Comparison of ENCODE assay signal across 21 mouse cellular contexts in genomic region chr6:12262641-12263400, GRCm38 (mm10).
DNase-seq lines count a peak whose midpoint lies in the region; ATAC-seq and TF ChIP-seq lines count a peak whose summit lies in the region.
"Had no signal": no experiment of that assay in that cellular context is flagged by ENCODE, and none has a peak within 500 bp of the region (broad histone marks: within the 10 kb centered on the region; RNA-seq: fewer than 3 reads in every experiment).

No protein-coding gene starts in this region.

- WGBS in lung, postnatal 0 days: 73% methylated on average over 15 of the region's 15 CpGs
- WGBS in intestine, embryonic 16.5 days: 78% methylated on average over 15 of the region's 15 CpGs

- 0 out of 2 replicates have a peak, but pooled peaks have one; percentile 13 for TF ChIP-seq CTCF in layer of hippocampus, adult 2 months (conservative IDR thresholded peaks at IDR 0.05)
- no peak for TF ChIP-seq CTCF in lung, postnatal 0 days (IDR thresholded peaks at IDR 0.05)

- H3K9ac ChIP-seq in lung, postnatal 0 days (replicated peaks; ENCODE audit: low read depth): no peak overlapping the region
- H3K9ac ChIP-seq in intestine, embryonic 16.5 days (ENCODE audit: low read depth, low read length): no peak overlapping the region
- H3K9ac ChIP-seq: embryonic facial prominence, embryonic 15.5 days; forebrain, embryonic 13.5 days; heart, embryonic 15.5 days; hindbrain, embryonic 12.5 days; intestine, embryonic 15.5 days; liver, embryonic 12.5 days; lung, embryonic 15.5 days; neural tube, embryonic 12.5 days had no signal

- no peak for TF ChIP-seq EP300 in lung, postnatal 0 days (IDR thresholded peaks at IDR 0.05)

- H3K27me3 ChIP-seq in lung, postnatal 0 days (replicated peaks; ENCODE audit: insufficient read depth, low read length): no peaks in the 10 kb centered on the region
- H3K27me3 ChIP-seq in intestine, embryonic 16.5 days (replicated peaks; ENCODE audit: control insufficient read depth, insufficient read depth, low read length): no peaks in the 10 kb centered on the region
- H3K27me3 ChIP-seq: embryonic facial prominence, embryonic 15.5 days; forebrain, embryonic 13.5 days; heart, embryonic 15.5 days; hindbrain, embryonic 12.5 days; intestine, embryonic 15.5 days; liver, embryonic 12.5 days; lung, embryonic 15.5 days; neural tube, embryonic 12.5 days had no signal

- no peaks in the 10 kb centered on the region for H3K9me3 ChIP-seq in lung, postnatal 0 days (ENCODE audit: low read length)
- no peaks in the 10 kb centered on the region for H3K9me3 ChIP-seq in intestine, embryonic 16.5 days (ENCODE audit: control insufficient read depth, low read length)
- H3K9me3 ChIP-seq: embryonic facial prominence, embryonic 15.5 days; forebrain, embryonic 13.5 days; heart, embryonic 15.5 days; hindbrain, embryonic 12.5 days; intestine, embryonic 15.5 days; limb, embryonic 10.5 days; liver, embryonic 12.5 days; lung, embryonic 15.5 days; neural tube, embryonic 12.5 days had no signal

- no peak for DNase-seq in layer of hippocampus, adult 2 months (ENCODE audit: low spot score in 2 of 2)
- DNase-seq in layer of hippocampus, adult 18-20 months (ENCODE audit: low spot score in 2 of 2): no peak
- peak; percentile 87 for DNase-seq in adrenal gland, adult 2 months
- DNase-seq in cerebellum, adult 18-20 months: peak; percentile 81 to 84
- peak; percentile 29 for DNase-seq in retina, embryonic 14.5 days (ENCODE audit: low spot score)
- no peak for DNase-seq in lung, postnatal 0 days (ENCODE audit: low spot score)
- DNase-seq: heart, adult 18-20 months; right cerebral cortex, adult 18-20 months; spleen, adult 18-20 months; thymus, postnatal 25 days had no signal

- no peak overlapping the region for H3K4me3 ChIP-seq in layer of hippocampus, adult 2 months
- no peak overlapping the region for H3K4me3 ChIP-seq in lung, postnatal 0 days (ENCODE audit: low read depth, low read length)
- no peak overlapping the region for H3K4me3 ChIP-seq in intestine, embryonic 16.5 days (ENCODE audit: low read length)
- H3K4me3 ChIP-seq: embryonic facial prominence, embryonic 15.5 days; forebrain, embryonic 13.5 days; heart, embryonic 15.5 days; hindbrain, embryonic 12.5 days; intestine, embryonic 15.5 days; limb, embryonic 10.5 days; liver, embryonic 12.5 days; lung, embryonic 15.5 days; neural tube, embryonic 12.5 days had no signal

- no peak for ATAC-seq in granulocyte monocyte progenitor cell, adult 5-6 weeks (replicated peaks; ENCODE audit: poor library complexity, severe bottlenecking)
- ATAC-seq in lung, postnatal 0 days: no peak
- ATAC-seq in intestine, embryonic 16.5 days: no peak
- ATAC-seq: forebrain, embryonic 13.5 days; intestine, embryonic 15.5 days; liver, embryonic 12.5 days had no signal

- no peak overlapping the region for H3K27ac ChIP-seq in layer of hippocampus, adult 2 months
- H3K27ac ChIP-seq in lung, postnatal 0 days (ENCODE audit: low read length): no peak overlapping the region
- no peak overlapping the region for H3K27ac ChIP-seq in intestine, embryonic 16.5 days (ENCODE audit: low read length)
- H3K27ac ChIP-seq: embryonic facial prominence, embryonic 15.5 days; forebrain, embryonic 13.5 days; heart, embryonic 15.5 days; hindbrain, embryonic 12.5 days; intestine, embryonic 15.5 days; limb, embryonic 10.5 days; liver, embryonic 12.5 days; lung, embryonic 15.5 days; neural tube, embryonic 12.5 days had no signal

- no peaks in the 10 kb centered on the region for H3K36me3 ChIP-seq in lung, postnatal 0 days (ENCODE audit: insufficient read depth, low read length)
- H3K36me3 ChIP-seq in intestine, embryonic 16.5 days (ENCODE audit: control insufficient read depth, insufficient read depth, low read length): no peaks in the 10 kb centered on the region
- H3K36me3 ChIP-seq: embryonic facial prominence, embryonic 15.5 days; heart, embryonic 15.5 days; hindbrain, embryonic 12.5 days; intestine, embryonic 15.5 days; limb, embryonic 10.5 days; liver, embryonic 12.5 days; lung, embryonic 15.5 days; neural tube, embryonic 12.5 days had no signal

- H3K4me2 ChIP-seq in lung, postnatal 0 days (replicated peaks; ENCODE audit: low read depth, low read length): no peak overlapping the region
- H3K4me2 ChIP-seq in intestine, embryonic 16.5 days (ENCODE audit: low read depth, low read length): no peak overlapping the region
- H3K4me2 ChIP-seq: embryonic facial prominence, embryonic 15.5 days; forebrain, embryonic 13.5 days; heart, embryonic 15.5 days; hindbrain, embryonic 12.5 days; intestine, embryonic 15.5 days; liver, embryonic 12.5 days; lung, embryonic 15.5 days; neural tube, embryonic 12.5 days had no signal

- H3K4me1 ChIP-seq in lung, postnatal 0 days (ENCODE audit: insufficient read depth, low read depth, low read length): no peaks in the 10 kb centered on the region
- no peaks in the 10 kb centered on the region for H3K4me1 ChIP-seq in intestine, embryonic 16.5 days (ENCODE audit: control insufficient read depth, insufficient read depth, low read length)
- H3K4me1 ChIP-seq: embryonic facial prominence, embryonic 15.5 days; heart, embryonic 15.5 days; intestine, embryonic 15.5 days; limb, embryonic 10.5 days; liver, embryonic 12.5 days; lung, embryonic 15.5 days; neural tube, embryonic 12.5 days had no signal

Comparison
In these comparisons a context has a peak if more than half of its experiments do, and no peak if none do; other contexts are left out.
1. DNase-seq: peak in adrenal gland, adult 2 months (single experiment), cerebellum, adult 18-20 months (2 of 2) and retina, embryonic 14.5 days (single experiment); none in layer of hippocampus, adult 2 months (0 of 2), layer of hippocampus, adult 18-20 months (0 of 2) and lung, postnatal 0 days (single experiment).